8 mouse cellular contexts compared by ENCODE assay signal in the genomic region with DNA sequence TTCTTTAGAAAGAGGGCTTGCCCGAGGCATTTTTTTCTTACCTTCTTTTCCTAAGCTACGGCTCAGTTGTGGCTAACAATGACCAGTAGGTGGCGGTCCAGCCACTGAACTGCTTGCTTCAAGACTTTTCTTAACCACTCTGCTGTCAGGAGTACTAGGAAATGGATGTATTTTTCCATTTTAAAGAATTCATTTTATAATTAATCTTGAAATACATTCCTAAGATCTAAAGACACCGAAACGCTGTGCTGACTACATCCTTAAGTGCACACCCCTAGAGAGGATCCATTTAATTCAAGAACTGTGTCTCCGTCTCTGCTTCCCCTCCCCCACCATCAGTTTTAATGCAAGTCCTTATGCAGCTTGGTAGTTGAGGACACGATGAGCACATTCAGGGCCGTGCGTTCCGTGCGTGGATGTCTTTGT.
DNase-seq lines count a peak whose midpoint lies in the region; ATAC-seq lines count a peak whose summit lies in the region.

No protein-coding gene starts in this region.

- no peaks in the 10 kb centered on the region for H3K9me3 ChIP-seq in limb, embryonic 12.5 days
- H3K9me3 ChIP-seq in midbrain, embryonic 16.5 days (replicated peaks; ENCODE audit: control insufficient read depth, low read length, poor library complexity, severe bottlenecking) = no peaks in the 10 kb centered on the region

- 1% methylated on average over 11 of the region's 11 CpGs for WGBS in limb, embryonic 12.5 days
- under 1% methylated on average over 11 of the region's 11 CpGs for WGBS in midbrain, embryonic 16.5 days

- ATAC-seq in limb, embryonic 12.5 days (ENCODE audit: insufficient number of reproducible peaks, insufficient read depth, low FRiP score, low TSS enrichment, low read depth) = no peak
- peak; percentile 83 for ATAC-seq in midbrain, embryonic 16.5 days

- peak overlapping the region; percentile 58 for H3K4me2 ChIP-seq in limb, embryonic 12.5 days
- H3K4me2 ChIP-seq in midbrain, embryonic 16.5 days (ENCODE audit: low read length) = peak overlapping the region; percentile 68

- no peak overlapping the region for H3K27ac ChIP-seq in limb, embryonic 12.5 days
- H3K27ac ChIP-seq in midbrain, embryonic 16.5 days (ENCODE audit: low read length) = no peak overlapping the region

- DNase-seq in 3134 (ENCODE audit: extremely low read depth, insufficient read length, low spot score) = peak; percentile 14
- DNase-seq in ZHBTc4 (ENCODE audit: low read depth, low spot score) = peak; percentile 76
- peak; percentile 63 for DNase-seq in embryo, embryonic 11.5 days (ENCODE audit: low read depth, low spot score)
- peak; percentile 18 for DNase-seq in heart, adult 8-10 months (ENCODE audit: low spot score)
- DNase-seq in kidney, adult 9 months = peak; percentile 60
- DNase-seq in urinary bladder, postnatal 4 days (ENCODE audit: low spot score in 2 of 2) = peak; percentile 24 to 69

- H3K9ac ChIP-seq in limb, embryonic 12.5 days (replicated peaks) = no peak overlapping the region
- peak overlapping the region; percentile 56 for H3K9ac ChIP-seq in midbrain, embryonic 16.5 days (ENCODE audit: low read depth, low read length)

- peaks cover 22% of the 10 kb centered on the region for H3K4me1 ChIP-seq in limb, embryonic 12.5 days (replicated peaks)
- H3K4me1 ChIP-seq in midbrain, embryonic 16.5 days (ENCODE audit: control insufficient read depth, insufficient read depth, low read length) = peaks cover 16% of the 10 kb centered on the region

- H3K4me3 ChIP-seq in limb, embryonic 12.5 days (replicated peaks) = peak overlapping the region; percentile 30
- peak overlapping the region; percentile 40 for H3K4me3 ChIP-seq in midbrain, embryonic 16.5 days (ENCODE audit: low read depth, low read length)

- peaks cover 14% of the 10 kb centered on the region; the same call in 1 of the 2 replicates for H3K27me3 ChIP-seq in limb, embryonic 12.5 days
- no peaks in the 10 kb centered on the region for H3K27me3 ChIP-seq in midbrain, embryonic 16.5 days (ENCODE audit: control insufficient read depth, insufficient read depth, low read depth, low read length)

- no peaks in the 10 kb centered on the region for H3K36me3 ChIP-seq in limb, embryonic 12.5 days
- H3K36me3 ChIP-seq in midbrain, embryonic 16.5 days (ENCODE audit: control insufficient read depth, insufficient read depth, low read length) = no peaks in the 10 kb centered on the region

Comparison
In these comparisons a context has a peak if more than half of its experiments do, and no peak if none do; other contexts are left out.
1. DNase-seq: peak in every context shown above with its lines; median percentile 76 in ZHBTc4; 63 in embryo, embryonic 11.5 days; 60 in kidney, adult 9 months; 46 in urinary bladder, postnatal 4 days; 18 in heart, adult 8-10 months; 14 in 3134.